Mouse (Mus musculus) embryonic facial prominence, embryonic 13.5 days (tissue): Measurements from ENCODE around the gene Col4a1. TPM values are rescaled to one million over a fixed set of nuclear protein-coding genes. Genes with fewer than 3 reads are reported as not detected.

ENCODE experiments used
- ATAC-seq: fragments of 200-750 bp; cut with Nextera tagmentation; 2 replicates; pipeline ENCODE4 v1.8.0; 2017; ENCODE audit warnings: low read depth; ENCODE audit not compliant: insufficient number of reproducible peaks, insufficient read depth, low FRiP score, low TSS enrichment
- H3K27ac ChIP-seq: fragments of 300-500 bp; sonication (generic); 2 replicates; pipeline ENCODE4 v1.5.1; 2015; ENCODE audit warnings: moderate library complexity, mild to moderate bottlenecking, inconsistent platforms
- H3K27me3 ChIP-seq: fragments of 300-500 bp; sonication (generic); 2 replicates; pipeline ENCODE4 v1.6.1; 2015; ENCODE audit warnings: mild to moderate bottlenecking, inconsistent platforms
- H3K36me3 ChIP-seq: fragments of 300-500 bp; sonication (generic); 2 replicates; pipeline ENCODE4 v1.6.1; 2015; ENCODE audit warnings: mild to moderate bottlenecking, inconsistent platforms
- H3K4me1 ChIP-seq: fragments of 300-500 bp; sonication (generic); 2 replicates; pipeline ENCODE4 v1.6.1; 2015; ENCODE audit warnings: inconsistent platforms
- H3K4me2 ChIP-seq: fragments of 300-500 bp; sonication (generic); 2 replicates; pipeline ENCODE4 v1.6.1; 2015; ENCODE audit warnings: moderate library complexity, mild to moderate bottlenecking, inconsistent platforms
- H3K4me3 ChIP-seq: fragments of 300-500 bp; sonication (generic); 2 replicates; pipeline ENCODE4 v1.5.1; 2015; ENCODE audit warnings: mild to moderate bottlenecking, inconsistent platforms
- H3K9ac ChIP-seq: fragments of 300-500 bp; sonication (generic); 2 replicates; pipeline ENCODE4 v1.6.1; 2015; ENCODE audit warnings: mild to moderate bottlenecking, inconsistent platforms
- H3K9me3 ChIP-seq: fragments of 300-500 bp; sonication (generic); 2 replicates; pipeline ENCODE4 v1.6.1; 2016; ENCODE audit warnings: inconsistent platforms
- WGBS: fragments of 180-500 bp; shearing (Covaris S2); methylation state at CpG from one replicate; pipeline ENCODE4 v1.1.7; 2015; ENCODE audit warnings: mixed read lengths; 5-methylcytosine and 5-hydroxymethylcytosine counted together
- polyA plus RNA-seq: library from polyadenylated mRNA; unstranded; fragments of >200 nt; fragmentation: Nextera tagmentation; extraction: Ambion mirVana; gene quantifications from 2 replicates; pipeline ENCODE4 v1.2.1, GENCODE M21; 2015

Col4a1 gene
- polyA plus RNA-seq, 1 experiment from 2014 or later: 121 TPM

GRCm38 (mm10) chr8:11167955-11168354, 144.7 kb downstream of the Col4a1 start:
- Histone ChIP-seq H3K4me1 (peaks cover 24% of the 10 kb centered on the region), H3K27ac (no peak overlapping the region), H3K4me3 (no peak overlapping the region), H3K36me3 (no peaks in the 10 kb centered on the region), H3K9ac (no peak overlapping the region), H3K4me2 (no peak overlapping the region), H3K27me3 (no peaks in the 10 kb centered on the region), H3K9me3 (no peaks in the 10 kb centered on the region)
- 89% methylated on average over 9 of the region's 9 CpGs for WGBS
- ATAC-seq: no peak

GRCm38 (mm10) chr8:11165592-11165991, 147.0 kb downstream of the Col4a1 start:
- no peak overlapping the region for H3K4me3 ChIP-seq
- H3K27ac ChIP-seq: peak overlapping the region; percentile 82
- peaks cover 21% of the 10 kb centered on the region for H3K4me1 ChIP-seq
- ATAC-seq: peak; percentile 60; the same call in 1 of the 2 replicates
- no peak overlapping the region for H3K4me2 ChIP-seq
- H3K27me3 ChIP-seq: no peaks in the 10 kb centered on the region
- WGBS: 7% methylated on average over 4 of the region's 4 CpGs
- H3K9me3 ChIP-seq: no peaks in the 10 kb centered on the region
- no peaks in the 10 kb centered on the region for H3K36me3 ChIP-seq
- no peak overlapping the region for H3K9ac ChIP-seq

- H3K9ac ChIP-seq: no peak overlapping the region
- ATAC-seq: no peak
- H3K4me1 ChIP-seq: no peaks in the 10 kb centered on the region
- H3K36me3 ChIP-seq: no peaks in the 10 kb centered on the region
- H3K27ac ChIP-seq: no peak overlapping the region
- no peaks in the 10 kb centered on the region for H3K9me3 ChIP-seq
- H3K4me3 ChIP-seq: no peak overlapping the region
- no peak overlapping the region for H3K4me2 ChIP-seq
- H3K27me3 ChIP-seq: no peaks in the 10 kb centered on the region
- 89% methylated on average over 2 of the region's 2 CpGs for WGBS
These were observed 156.3 kb downstream of the Col4a1 start for GRCm38 (mm10) chr8:11156319-11156692.

- no peaks in the 10 kb centered on the region for H3K9me3 ChIP-seq
- H3K27me3 ChIP-seq: no peaks in the 10 kb centered on the region
- no peaks in the 10 kb centered on the region for H3K36me3 ChIP-seq
- H3K4me3 ChIP-seq: no peak overlapping the region
- H3K4me1 ChIP-seq: no peaks in the 10 kb centered on the region
- no peak overlapping the region for H3K9ac ChIP-seq
- ATAC-seq: no peak
- 87% methylated on average over 9 of the region's 9 CpGs for WGBS
- no peak overlapping the region for H3K27ac ChIP-seq
- no peak overlapping the region for H3K4me2 ChIP-seq
These were observed 156.9 kb downstream of the Col4a1 start for GRCm38 (mm10) chr8:11155579-11156318.

GRCm38 (mm10) chr8:11150268-11150667, 162.4 kb downstream of the Col4a1 start:
- Histone ChIP-seq H3K9me3 (no peaks in the 10 kb centered on the region), H3K27ac (no peak overlapping the region), H3K4me1 (0 out of 2 replicates have a peak, but pooled peaks cover 3% of the 10 kb centered on the region), H3K4me2 (no peak overlapping the region), H3K9ac (no peak overlapping the region), H3K4me3 (no peak overlapping the region), H3K27me3 (no peaks in the 10 kb centered on the region), H3K36me3 (no peaks in the 10 kb centered on the region)
- ATAC-seq: no peak
- 91% methylated on average over 3 of the region's 3 CpGs for WGBS

- Histone ChIP-seq H3K9me3 (no peaks in the 10 kb centered on the region), H3K27me3 (no peaks in the 10 kb centered on the region), H3K4me2 (no peak overlapping the region), H3K4me1 (0 out of 2 replicates have a peak, but pooled peaks cover 3% of the 10 kb centered on the region), H3K4me3 (no peak overlapping the region), H3K36me3 (no peaks in the 10 kb centered on the region), H3K9ac (no peak overlapping the region), H3K27ac (no peak overlapping the region)
- WGBS: 83% methylated on average over 9 of the region's 9 CpGs
- ATAC-seq: no peak
These were observed 163.3 kb downstream of the Col4a1 start for GRCm38 (mm10) chr8:11149201-11149810.

GRCm38 (mm10) chr8:11148797-11149196, 163.8 kb downstream of the Col4a1 start:
- no peak for ATAC-seq
- no peaks in the 10 kb centered on the region for H3K27me3 ChIP-seq
- no peak overlapping the region for H3K9ac ChIP-seq
- no peak overlapping the region for H3K4me3 ChIP-seq
- H3K9me3 ChIP-seq: no peaks in the 10 kb centered on the region
- H3K36me3 ChIP-seq: no peaks in the 10 kb centered on the region
- H3K4me1 ChIP-seq: 0 out of 2 replicates have a peak, but pooled peaks cover 3% of the 10 kb centered on the region
- H3K4me2 ChIP-seq: no peak overlapping the region
- WGBS: 89% methylated on average over 8 of the region's 8 CpGs
- no peak overlapping the region for H3K27ac ChIP-seq

Other genes starting within 250 kb of the Col4a1 start
- 58.8 and 62.0 TPM in 2 replicates for gene Col4a2, start within 50 bp of the Col4a1 start, polyA plus RNA-seq
- 0.67 and 2.1 TPM in 2 replicates for gene Rab20, start 165.9 kb upstream of the Col4a1 start, polyA plus RNA-seq
- gene Naxd, start 184.7 kb upstream of the Col4a1 start, polyA plus RNA-seq: 121 and 134 TPM in 2 replicates
- gene Cars2, start 238.0 kb upstream of the Col4a1 start, polyA plus RNA-seq: 25.7 and 29.7 TPM in 2 replicates
- 36.4 and 38.3 TPM in 2 replicates for gene Ing1, start 242.7 kb upstream of the Col4a1 start, polyA plus RNA-seq